Mouse (Mus musculus): Measurements from ENCODE around the gene Isl2. TPM values are rescaled to one million over a fixed set of nuclear protein-coding genes. Genes with fewer than 3 reads are reported as not detected.

Gene Isl2
- 0.10 and 0.27 TPM in 2 replicates for polyA plus RNA-seq (2015; fragmentation: Nextera tagmentation; extraction: Ambion mirVana)

GRCm38 (mm10) chr9:55538377-55538776 is at the start of gene Isl2:
Gene Isl2, plus strand, starts transcription at chr9:55538672.
- Histone ChIP-seq H3K27ac (no peak within 1 kb of the TSS), H3K9me3 (replicated peaks) (no peaks in the 10 kb centered on the region), H3K4me1 (peaks cover 31% of the 10 kb centered on the region), H3K36me3 (no peaks in the 10 kb centered on the region), H3K27me3 (peaks cover 79% of the 10 kb centered on the region), H3K4me2 (no peak within 1 kb of the TSS; the same call in 1 of the 2 replicates), H3K9ac (no peak within 1 kb of the TSS), H3K4me3 (replicated peaks) (peak within 1 kb of the TSS; percentile 11; the same call in 1 of the 2 replicates)
- no peak for ATAC-seq (replicated peaks; ENCODE audit: low FRiP score)
- 10% methylated on average over 4 of the region's 4 CpGs for WGBS

DNA sequence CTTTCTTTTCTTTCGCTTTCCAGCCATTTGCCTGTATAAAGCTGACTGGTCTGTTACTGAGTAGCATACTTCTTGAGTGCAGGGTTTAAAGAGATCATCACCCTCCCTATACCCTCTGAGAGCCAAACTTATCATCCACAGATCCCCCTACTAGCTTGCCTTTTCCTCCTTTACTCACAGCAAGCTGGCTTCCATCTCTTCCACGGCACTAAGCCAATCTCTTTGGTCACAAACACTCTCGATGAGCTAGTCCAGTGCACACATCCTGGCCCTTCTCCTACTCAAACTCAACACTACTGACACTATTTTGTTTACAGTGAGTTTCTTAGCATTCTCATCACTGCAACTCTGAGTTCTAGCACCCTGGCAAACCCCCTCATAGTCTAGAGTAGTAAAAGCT is 30.6 kb upstream of the Isl2 start:
- Histone ChIP-seq H3K36me3 (no peaks in the 10 kb centered on the region), H3K9ac (no peak overlapping the region), H3K9me3 (replicated peaks) (no peaks in the 10 kb centered on the region), H3K4me3 (replicated peaks) (no peak overlapping the region), H3K4me2 (no peak overlapping the region), H3K27ac (no peak overlapping the region), H3K4me1 (peaks cover 11% of the 10 kb centered on the region), H3K27me3 (peaks cover 3% of the 10 kb centered on the region; the same call in 1 of the 2 replicates)
- 87% methylated on average over 3 of the region's 3 CpGs for WGBS
- ATAC-seq (replicated peaks; ENCODE audit: low FRiP score): no peak

DNA sequence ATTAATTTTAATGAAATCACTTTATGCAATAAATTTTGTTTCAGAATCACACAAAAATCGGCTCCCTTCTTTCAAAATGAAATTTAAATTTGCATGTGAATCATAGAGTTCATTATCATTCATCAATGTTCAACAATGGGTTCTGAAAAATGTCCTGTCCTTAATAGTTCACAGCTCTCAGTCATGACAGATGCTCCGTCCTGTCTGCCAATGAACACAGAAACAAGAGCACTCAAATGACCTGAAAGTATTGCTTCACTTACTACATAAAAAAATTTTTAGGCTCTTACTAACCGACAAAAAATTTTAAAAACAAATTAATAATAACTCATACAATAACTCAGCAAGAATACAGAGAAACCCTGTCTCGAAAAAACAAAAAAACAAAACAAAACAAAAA is 29.8 kb upstream of the Isl2 start:
- WGBS: 87% methylated on average over 4 of the region's 4 CpGs
- Histone ChIP-seq H3K36me3 (no peaks in the 10 kb centered on the region), H3K4me1 (peaks cover 11% of the 10 kb centered on the region), H3K9me3 (replicated peaks) (no peaks in the 10 kb centered on the region), H3K4me3 (replicated peaks) (no peak overlapping the region), H3K4me2 (no peak overlapping the region), H3K27ac (no peak overlapping the region), H3K9ac (no peak overlapping the region), H3K27me3 (peaks cover 11% of the 10 kb centered on the region)
- no peak for ATAC-seq (replicated peaks; ENCODE audit: low FRiP score)

GRCm38 (mm10) chr9:55509731-55510130 is 28.7 kb upstream of the Isl2 start:
- peaks cover 11% of the 10 kb centered on the region for H3K4me1 ChIP-seq
- H3K4me3 ChIP-seq (replicated peaks): no peak overlapping the region
- H3K27ac ChIP-seq: no peak overlapping the region
- no peak overlapping the region for H3K4me2 ChIP-seq
- H3K9ac ChIP-seq: no peak overlapping the region
- no peaks in the 10 kb centered on the region for H3K36me3 ChIP-seq
- peaks cover 21% of the 10 kb centered on the region for H3K27me3 ChIP-seq
- H3K9me3 ChIP-seq (replicated peaks): no peaks in the 10 kb centered on the region
- ATAC-seq (replicated peaks; ENCODE audit: low FRiP score): no peak
- 78% methylated on average over 1 of the region's 1 CpGs for WGBS

DNA sequence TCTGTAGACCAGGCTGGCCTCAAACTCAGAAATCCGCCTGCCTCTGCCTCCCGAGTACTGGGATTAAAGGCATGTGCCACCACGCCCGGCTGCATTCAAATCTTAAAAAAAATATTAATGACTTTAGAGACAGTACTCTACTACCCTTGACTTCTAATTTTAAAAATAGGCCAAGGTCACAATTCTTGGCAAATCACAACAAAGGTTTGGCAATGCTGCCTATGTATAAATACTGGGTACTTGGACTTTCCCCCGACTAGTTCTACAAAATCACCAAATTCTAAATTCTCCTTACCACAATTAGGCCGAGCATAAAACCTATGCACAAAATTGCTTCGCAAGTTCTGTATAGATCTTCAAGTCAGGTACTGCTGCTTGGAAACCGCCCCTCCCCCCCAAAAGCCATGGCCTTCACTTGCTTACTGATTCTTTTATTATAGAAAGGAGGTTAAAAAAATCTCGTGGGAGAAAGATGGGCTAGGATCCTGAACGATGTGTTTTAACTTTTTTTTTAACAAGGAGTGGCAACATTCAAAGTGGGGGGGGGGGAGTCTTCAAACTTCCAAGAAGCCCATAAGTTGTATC is 27.7 kb upstream of the Isl2 start:
- Histone ChIP-seq H3K9me3 (replicated peaks) (no peaks in the 10 kb centered on the region), H3K4me3 (replicated peaks) (peak overlapping the region; percentile 86), H3K27me3 (peaks cover 27% of the 10 kb centered on the region), H3K27ac (no peak overlapping the region), H3K4me1 (peaks cover 11% of the 10 kb centered on the region), H3K36me3 (no peaks in the 10 kb centered on the region), H3K4me2 (peak overlapping the region; percentile 88), H3K9ac (peak overlapping the region; percentile 91)
- 80% methylated on average over 10 of the region's 10 CpGs for WGBS
- ATAC-seq (replicated peaks; ENCODE audit: low FRiP score): no peak

DNA sequence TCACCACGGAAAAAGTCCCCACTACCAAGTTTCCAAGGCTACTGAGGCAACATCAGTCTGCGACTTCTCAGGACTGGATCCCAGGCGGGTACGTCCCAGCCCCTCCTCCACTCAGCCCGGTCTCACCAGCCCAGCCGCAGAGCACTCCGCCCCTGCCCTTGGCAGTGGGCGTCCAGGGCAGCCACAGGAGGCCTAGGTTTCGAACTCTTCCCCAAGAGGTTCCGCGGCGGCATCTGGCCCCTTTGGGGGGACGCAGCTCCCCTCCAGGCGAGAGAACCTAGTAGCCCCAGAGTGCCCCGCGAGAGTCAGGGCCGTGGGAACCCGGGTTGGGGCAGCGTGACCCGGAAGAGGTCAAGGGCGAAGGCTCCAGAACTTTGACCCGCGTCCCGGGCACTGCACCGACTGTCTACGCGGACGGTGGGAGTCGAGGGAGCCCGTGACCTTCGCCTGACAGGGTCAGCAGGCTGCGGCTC is 26.9 kb upstream of the Isl2 start:
- under 1% methylated on average over 29 of the region's 32 CpGs for WGBS
- ATAC-seq (replicated peaks; ENCODE audit: low FRiP score): peak; percentile 85

GRCm38 (mm10) chr9:55512027-55512543 is 26.4 kb upstream of the Isl2 start, which contains the start of gene Etfa:
Gene Etfa, minus strand, starts transcription at chr9:55512243.
- H3K9me3 ChIP-seq (replicated peaks): no peaks in the 10 kb centered on the region
- H3K27me3 ChIP-seq: peaks cover 27% of the 10 kb centered on the region
- H3K9ac ChIP-seq: peak within 1 kb of the TSS; percentile 91
- no peaks in the 10 kb centered on the region for H3K36me3 ChIP-seq
- peaks cover 11% of the 10 kb centered on the region for H3K4me1 ChIP-seq
- peak; percentile 100 for ATAC-seq (replicated peaks; ENCODE audit: low FRiP score)
- under 1% methylated on average over 47 of the region's 47 CpGs for WGBS
- H3K4me3 ChIP-seq (replicated peaks): peak within 1 kb of the TSS; percentile 86
- peak within 1 kb of the TSS; percentile 95 for H3K27ac ChIP-seq
- H3K4me2 ChIP-seq: peak within 1 kb of the TSS; percentile 88

More for the DNA sequence above, 26.9 kb upstream of the Isl2 start:
- Histone ChIP-seq H3K27ac (peak overlapping the region; percentile 95), H3K36me3 (no peaks in the 10 kb centered on the region), H3K4me1 (peaks cover 11% of the 10 kb centered on the region), H3K9me3 (replicated peaks) (no peaks in the 10 kb centered on the region), H3K4me3 (replicated peaks) (peak overlapping the region; percentile 86), H3K27me3 (peaks cover 27% of the 10 kb centered on the region), H3K9ac (peak overlapping the region; percentile 91), H3K4me2 (peak overlapping the region; percentile 88)

- H3K27ac ChIP-seq: no peak overlapping the region
- no peaks in the 10 kb centered on the region for H3K27me3 ChIP-seq
- no peak overlapping the region for H3K9ac ChIP-seq
- no peak for ATAC-seq (replicated peaks; ENCODE audit: low FRiP score)
- H3K4me3 ChIP-seq (replicated peaks): no peak overlapping the region
- no peaks in the 10 kb centered on the region for H3K36me3 ChIP-seq
- H3K4me1 ChIP-seq: no peaks in the 10 kb centered on the region
- WGBS: 46% methylated on average over 4 of the region's 4 CpGs
- no peaks in the 10 kb centered on the region for H3K9me3 ChIP-seq (replicated peaks)
- H3K4me2 ChIP-seq: no peak overlapping the region
These were observed 12.8 kb upstream of the Isl2 start for GRCm38 (mm10) chr9:55525716-55526115.

DNA sequence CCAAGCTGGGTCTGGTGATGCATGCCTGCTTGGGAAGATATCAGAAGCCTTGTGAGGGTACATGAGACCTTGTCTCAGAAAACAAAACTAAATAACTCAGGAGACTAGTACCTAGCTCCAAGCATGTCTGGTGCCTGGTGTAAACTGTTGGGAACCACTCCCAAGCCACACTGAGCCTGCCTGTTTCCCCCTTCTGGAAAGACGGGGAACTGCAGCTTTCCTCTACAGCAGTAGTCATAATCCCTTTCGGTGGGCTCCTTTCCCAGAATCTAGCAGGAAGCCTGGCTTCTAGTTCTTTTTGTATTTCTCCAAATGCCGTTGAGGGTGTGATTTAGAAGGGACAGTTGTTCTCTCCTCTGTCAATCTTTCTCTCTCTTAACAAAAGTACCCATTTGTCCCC is 2.6 kb upstream of the Isl2 start:
- Histone ChIP-seq H3K27ac (no peak overlapping the region), H3K4me3 (replicated peaks) (no peak overlapping the region), H3K27me3 (peaks cover 59% of the 10 kb centered on the region), H3K4me2 (no peak overlapping the region), H3K9ac (no peak overlapping the region), H3K36me3 (no peaks in the 10 kb centered on the region), H3K4me1 (peaks cover 12% of the 10 kb centered on the region), H3K9me3 (replicated peaks) (no peaks in the 10 kb centered on the region)
- WGBS: 14% methylated on average over 3 of the region's 3 CpGs
- no peak for ATAC-seq (replicated peaks; ENCODE audit: low FRiP score)

DNA sequence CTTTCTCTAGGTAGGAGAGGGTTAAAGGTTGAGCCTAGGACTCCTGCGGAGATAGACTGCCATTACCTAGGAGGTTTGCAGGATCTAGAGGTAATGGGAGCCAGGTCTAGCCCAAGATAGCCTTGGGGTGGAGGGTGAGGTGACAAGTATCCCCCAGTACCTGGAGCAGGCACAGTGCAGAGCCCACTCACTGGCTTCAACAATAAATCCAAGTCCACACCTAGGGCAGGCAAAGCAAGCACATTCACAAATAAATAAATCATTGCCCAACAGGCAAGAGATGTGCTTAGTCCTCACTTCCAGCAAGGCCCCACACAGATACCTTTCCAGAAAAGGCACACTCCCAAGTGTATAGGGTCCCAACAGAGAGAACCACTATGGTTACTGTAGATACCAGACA is 534 bp downstream of the Isl2 start:
- H3K4me2 ChIP-seq: no peak overlapping the region
- 7% methylated on average over 1 of the region's 1 CpGs for WGBS
- H3K27me3 ChIP-seq: peaks cover 82% of the 10 kb centered on the region

DNA sequence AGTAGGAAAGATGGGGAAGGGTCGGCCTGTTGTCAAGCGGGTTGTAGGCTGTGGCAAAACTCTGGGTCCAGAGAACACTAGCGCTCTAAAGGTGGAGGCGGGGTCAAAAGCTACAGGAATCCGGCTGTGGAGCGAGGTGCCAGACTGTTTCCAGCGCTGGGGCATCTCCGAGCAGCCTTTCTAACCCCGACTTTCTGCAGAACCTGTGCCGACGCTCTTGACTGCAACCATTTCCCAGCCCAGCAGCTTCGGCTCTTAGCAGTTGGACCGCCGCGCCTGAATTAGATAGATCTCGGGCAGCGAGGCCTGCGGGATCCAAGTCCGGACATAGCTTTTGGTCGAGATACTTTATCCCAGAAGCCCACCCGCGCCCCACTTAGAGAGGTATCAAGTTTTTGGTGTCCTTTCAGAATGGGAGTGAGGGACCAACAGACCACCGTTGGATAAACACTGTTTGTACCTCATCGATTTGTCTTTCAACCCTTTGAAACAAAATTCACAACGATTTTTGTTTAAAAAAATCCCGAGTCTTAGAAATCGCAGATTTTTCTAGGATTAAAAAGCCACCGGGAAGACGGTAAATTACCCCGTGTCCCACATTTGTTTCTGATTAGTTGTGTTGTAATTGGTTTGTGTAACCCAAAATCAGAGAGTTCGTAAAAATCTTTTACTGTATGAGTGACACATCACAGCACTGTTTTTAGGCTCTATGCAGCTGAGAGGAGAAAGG is 1.4 kb downstream of the Isl2 start:
- Histone ChIP-seq H3K9me3 (replicated peaks) (no peaks in the 10 kb centered on the region), H3K36me3 (no peaks in the 10 kb centered on the region), H3K27me3 (peaks cover 90% of the 10 kb centered on the region), H3K9ac (no peak overlapping the region), H3K4me2 (peak overlapping the region; percentile 85; the same call in 1 of the 2 replicates), H3K27ac (no peak overlapping the region), H3K4me1 (peaks cover 44% of the 10 kb centered on the region), H3K4me3 (replicated peaks) (peak overlapping the region; percentile 11; the same call in 1 of the 2 replicates)
- ATAC-seq (replicated peaks; ENCODE audit: low FRiP score): no peak
- WGBS: 2% methylated on average over 31 of the region's 31 CpGs

More for the DNA sequence above, 534 bp downstream of the Isl2 start:
- Histone ChIP-seq H3K4me1 (peaks cover 36% of the 10 kb centered on the region), H3K9me3 (replicated peaks) (no peaks in the 10 kb centered on the region), H3K36me3 (no peaks in the 10 kb centered on the region), H3K9ac (no peak overlapping the region), H3K4me3 (replicated peaks) (no peak overlapping the region), H3K27ac (no peak overlapping the region)
- no peak for ATAC-seq (replicated peaks; ENCODE audit: low FRiP score)

GRCm38 (mm10) chr9:55540391-55540770 is 1.9 kb downstream of the Isl2 start:
- Histone ChIP-seq H3K4me3 (replicated peaks) (peak overlapping the region; percentile 50), H3K27ac (no peak overlapping the region), H3K4me2 (peak overlapping the region; percentile 85), H3K9ac (no peak overlapping the region), H3K4me1 (peaks cover 49% of the 10 kb centered on the region), H3K27me3 (peaks cover 94% of the 10 kb centered on the region), H3K36me3 (no peaks in the 10 kb centered on the region), H3K9me3 (replicated peaks) (no peaks in the 10 kb centered on the region)
- WGBS: under 1% methylated on average over 12 of the region's 12 CpGs
- no peak for ATAC-seq (replicated peaks; ENCODE audit: low FRiP score)
